Comparison of ENCODE assay signal across 23 mouse cellular contexts in genomic region chr19:22595246-22595645, GRCm38 (mm10).
DNase-seq lines count a peak whose midpoint lies in the region; ATAC-seq lines count a peak whose summit lies in the region.
"Had no signal": no experiment of that assay in that cellular context is flagged by ENCODE, and none has a peak within 500 bp of the region (broad histone marks: within the 10 kb centered on the region; RNA-seq: fewer than 3 reads in every experiment).

No protein-coding gene starts in this region.

- no peak overlapping the region for H3K9ac ChIP-seq in embryonic facial prominence, embryonic 11.5 days (replicated peaks; ENCODE audit: low read length)
- no peak overlapping the region for H3K9ac ChIP-seq in forebrain, embryonic 16.5 days (replicated peaks; ENCODE audit: low read depth, low read length)
- H3K9ac ChIP-seq: hindbrain, embryonic 12.5 days; limb, embryonic 13.5 days; liver, embryonic 12.5 days had no signal

- H3K27ac ChIP-seq in embryonic facial prominence, embryonic 11.5 days (replicated peaks; ENCODE audit: low read depth, low read length): no peak overlapping the region
- no peak overlapping the region for H3K27ac ChIP-seq in embryonic facial prominence, embryonic 10.5 days (replicated peaks)
- no peak overlapping the region for H3K27ac ChIP-seq in forebrain, embryonic 10.5 days
- H3K27ac ChIP-seq in forebrain, embryonic 16.5 days (ENCODE audit: low read length): no peak overlapping the region
- no peak overlapping the region for H3K27ac ChIP-seq in midbrain, embryonic 10.5 days (replicated peaks)
- H3K27ac ChIP-seq: heart, embryonic 10.5 days; hindbrain, embryonic 12.5 days; kidney, postnatal 0 days; limb, embryonic 13.5 days; liver, embryonic 12.5 days had no signal

- intact Hi-C loops in heart, postnatal 10 days (cut with DNase I): no loop called here

- no peaks in the 10 kb centered on the region for H3K27me3 ChIP-seq in embryonic facial prominence, embryonic 11.5 days (ENCODE audit: control insufficient read depth, insufficient read depth, low read length)
- 0 out of 2 replicates have a peak, but pooled peaks cover 7% of the 10 kb centered on the region for H3K27me3 ChIP-seq in embryonic facial prominence, embryonic 10.5 days (replicated peaks; ENCODE audit: low read depth, poor library complexity, severe bottlenecking)
- peaks cover 89% of the 10 kb centered on the region for H3K27me3 ChIP-seq in forebrain, embryonic 10.5 days (ENCODE audit: poor library complexity, severe bottlenecking)
- peaks cover 25% of the 10 kb centered on the region for H3K27me3 ChIP-seq in forebrain, embryonic 16.5 days (replicated peaks; ENCODE audit: control insufficient read depth, insufficient read depth, low read length)
- 0 out of 2 replicates have a peak, but pooled peaks cover 6% of the 10 kb centered on the region for H3K27me3 ChIP-seq in midbrain, embryonic 10.5 days (ENCODE audit: low read depth, poor library complexity, severe bottlenecking)
- H3K27me3 ChIP-seq: hindbrain, embryonic 12.5 days; limb, embryonic 13.5 days; liver, embryonic 12.5 days had no signal

- no peaks in the 10 kb centered on the region for H3K36me3 ChIP-seq in embryonic facial prominence, embryonic 11.5 days (replicated peaks; ENCODE audit: control insufficient read depth, insufficient read depth, low read depth, low read length)
- no peaks in the 10 kb centered on the region for H3K36me3 ChIP-seq in embryonic facial prominence, embryonic 10.5 days (replicated peaks)
- H3K36me3 ChIP-seq in forebrain, embryonic 10.5 days (replicated peaks): no peaks in the 10 kb centered on the region
- H3K36me3 ChIP-seq in forebrain, embryonic 16.5 days (ENCODE audit: control insufficient read depth, insufficient read depth): no peaks in the 10 kb centered on the region
- no peaks in the 10 kb centered on the region for H3K36me3 ChIP-seq in midbrain, embryonic 10.5 days
- H3K36me3 ChIP-seq: heart, embryonic 10.5 days; hindbrain, embryonic 12.5 days; limb, embryonic 13.5 days; liver, embryonic 12.5 days had no signal

- no peak overlapping the region for H3K4me2 ChIP-seq in embryonic facial prominence, embryonic 11.5 days (ENCODE audit: low read depth, low read length)
- H3K4me2 ChIP-seq in forebrain, embryonic 16.5 days (ENCODE audit: low read length): no peak overlapping the region
- H3K4me2 ChIP-seq: hindbrain, embryonic 12.5 days; limb, embryonic 13.5 days; liver, embryonic 12.5 days; midbrain, embryonic 11.5 days had no signal

- DNase-seq in embryonic facial prominence, embryonic 11.5 days (ENCODE audit: low spot score): peak; percentile 6
- DNase-seq in embryonic facial prominence, embryonic 10.5 days (ENCODE audit: low spot score): no peak
- DNase-seq in Muller cell, postnatal 12 days (ENCODE audit: inconsistent ontology term): peak; percentile 25
- DNase-seq in forebrain, embryonic 10.5 days (ENCODE audit: extremely low spot score, low spot score): peak; percentile 19
- no peak for DNase-seq in thymus, adult 18-20 months
- DNase-seq in heart, postnatal 10 days: no peak
- no peak for DNase-seq in midbrain, embryonic 10.5 days (ENCODE audit: low spot score)
- DNase-seq: cerebellum, adult 11-12 months; cerebellum, postnatal 10 days; gastrocnemius, postnatal 10 days; kidney, adult 11 months; layer of hippocampus, postnatal 36 days; lung, adult 18-20 months; lung, postnatal 10 days; right cerebral cortex, postnatal 14 days; thymus, postnatal 14 days had no signal

- no peaks in the 10 kb centered on the region for H3K9me3 ChIP-seq in embryonic facial prominence, embryonic 11.5 days (replicated peaks; ENCODE audit: control insufficient read depth, low read length)
- no peaks in the 10 kb centered on the region for H3K9me3 ChIP-seq in embryonic facial prominence, embryonic 10.5 days
- H3K9me3 ChIP-seq in forebrain, embryonic 10.5 days: no peaks in the 10 kb centered on the region
- no peaks in the 10 kb centered on the region for H3K9me3 ChIP-seq in forebrain, embryonic 16.5 days (ENCODE audit: control insufficient read depth, low read length)
- H3K9me3 ChIP-seq in midbrain, embryonic 10.5 days (replicated peaks): no peaks in the 10 kb centered on the region
- H3K9me3 ChIP-seq: heart, embryonic 10.5 days; hindbrain, embryonic 12.5 days; limb, embryonic 13.5 days; liver, embryonic 12.5 days had no signal

- ATAC-seq in embryonic facial prominence, embryonic 11.5 days (replicated peaks; ENCODE audit: insufficient number of reproducible peaks, low FRiP score, low TSS enrichment, low read depth): no peak
- ATAC-seq in forebrain, embryonic 16.5 days: peak; percentile 96
- ATAC-seq: liver, embryonic 12.5 days had no signal

- WGBS in embryonic facial prominence, embryonic 11.5 days: 51% methylated on average over 2 of the region's 2 CpGs
- 45% methylated on average over 2 of the region's 2 CpGs for WGBS in embryonic facial prominence, embryonic 10.5 days
- 8% methylated on average over 2 of the region's 2 CpGs for WGBS in forebrain, embryonic 10.5 days
- WGBS in forebrain, embryonic 16.5 days: 2% methylated on average over 2 of the region's 2 CpGs
- WGBS in midbrain, embryonic 10.5 days: 36% methylated on average over 2 of the region's 2 CpGs

- no peak overlapping the region for H3K4me3 ChIP-seq in embryonic facial prominence, embryonic 11.5 days (ENCODE audit: low read depth, low read length)
- no peak overlapping the region for H3K4me3 ChIP-seq in embryonic facial prominence, embryonic 10.5 days
- H3K4me3 ChIP-seq in forebrain, embryonic 10.5 days: no peak overlapping the region
- no peak overlapping the region for H3K4me3 ChIP-seq in forebrain, embryonic 16.5 days (replicated peaks; ENCODE audit: low read length)
- no peak overlapping the region for H3K4me3 ChIP-seq in midbrain, embryonic 10.5 days
- H3K4me3 ChIP-seq: heart, embryonic 10.5 days; hindbrain, embryonic 12.5 days; limb, embryonic 13.5 days; liver, embryonic 12.5 days had no signal

- no peaks in the 10 kb centered on the region for H3K4me1 ChIP-seq in embryonic facial prominence, embryonic 11.5 days (ENCODE audit: control insufficient read depth, insufficient read depth, low read length)
- peaks cover 8% of the 10 kb centered on the region; the same call in 1 of the 2 replicates for H3K4me1 ChIP-seq in embryonic facial prominence, embryonic 10.5 days
- H3K4me1 ChIP-seq in forebrain, embryonic 10.5 days: peaks cover 19% of the 10 kb centered on the region
- H3K4me1 ChIP-seq in forebrain, embryonic 16.5 days (replicated peaks; ENCODE audit: control insufficient read depth, insufficient read depth, low read length): peaks cover 7% of the 10 kb centered on the region
- H3K4me1 ChIP-seq in midbrain, embryonic 10.5 days: no peaks in the 10 kb centered on the region
- H3K4me1 ChIP-seq: hindbrain, embryonic 12.5 days; liver, embryonic 12.5 days had no signal

Comparison
In these comparisons a context has a peak if more than half of its experiments do, and no peak if none do; other contexts are left out.
1. DNase-seq: peak in embryonic facial prominence, embryonic 11.5 days (single experiment), Muller cell, postnatal 12 days (single experiment) and forebrain, embryonic 10.5 days (single experiment); none in embryonic facial prominence, embryonic 10.5 days (single experiment), thymus, adult 18-20 months (0 of 2), heart, postnatal 10 days (0 of 2) and midbrain, embryonic 10.5 days (single experiment).